Mouse (Mus musculus): ENCODE measurements around the gene Fam210b. TPM values are rescaled to one million over a fixed set of nuclear protein-coding genes. Genes with fewer than 3 reads are reported as not detected.

Fam210b gene
- polyA plus RNA-seq, 1 experiment from 2014 or later, result 17.9 TPM

Other genes starting within 250 kb of the Fam210b start
- 0.15 and 0.30 TPM in 2 replicates for gene Mc3r, start 97.1 kb upstream of the Fam210b start, polyA plus RNA-seq (2014; fragmentation: Nextera tagmentation; extraction: Ambion mirVana)
- 18.8 and 19.9 TPM in 2 replicates for gene Aurka, start 25.0 kb downstream of the Fam210b start, polyA plus RNA-seq (2014; fragmentation: Nextera tagmentation; extraction: Ambion mirVana)
- 26.6 and 29.8 TPM in 2 replicates for gene Cstf1, start 25.1 kb downstream of the Fam210b start, polyA plus RNA-seq (2014; fragmentation: Nextera tagmentation; extraction: Ambion mirVana)
- gene Cass4, start 48.2 kb downstream of the Fam210b start, polyA plus RNA-seq (2014; fragmentation: Nextera tagmentation; extraction: Ambion mirVana), result 0.05 and 0.27 TPM in 2 replicates
- gene Rtf2, start 95.0 kb downstream of the Fam210b start, polyA plus RNA-seq (2014; fragmentation: Nextera tagmentation; extraction: Ambion mirVana), result 91.7 and 97.4 TPM in 2 replicates
- 0.86 and 1.1 TPM in 2 replicates for gene Gcnt7, start 113.0 kb downstream of the Fam210b start, polyA plus RNA-seq (2014; fragmentation: Nextera tagmentation; extraction: Ambion mirVana)
- gene Fam209, start 127.0 kb downstream of the Fam210b start, polyA plus RNA-seq (2014; fragmentation: Nextera tagmentation; extraction: Ambion mirVana), result 0.29 TPM in 1 of 2 replicates, not detected in the other
- 0.28 and 0.30 TPM in 2 replicates for gene Tfap2c, start 204.0 kb downstream of the Fam210b start, polyA plus RNA-seq (2014; fragmentation: Nextera tagmentation; extraction: Ambion mirVana)